Mouse (Mus musculus) adrenal gland, adult 18-20 months (tissue): ENCODE results near the gene Akap6. TPM values are rescaled to one million over a fixed set of nuclear protein-coding genes. Genes with fewer than 3 reads are reported as not detected.

ENCODE experiments used
- DNase-seq, 2 experiments: peaks; one replicate each; pipeline ENCODE4 v3.0.0; 2021 to 2022; ENCODE audit warnings: low spot score in 2 of 2
- total RNA-seq, 2 experiments: library from RNA; stranded (reverse); gene quantifications; 1 replicate in 1 of 2; 2 replicates in 1 of 2; pipeline ENCODE4 v1.2.3; 2021

The Akap6 gene
- total RNA-seq, 2 experiments from 2014 or later: 2.2 to 2.5 TPM

- no peak for DNase-seq
Observed at GRCm38 (mm10) chr12:53124131-53124530, 424.9 kb downstream of the Akap6 start.

GRCm38 (mm10) chr12:53124696-53125095, 425.5 kb downstream of the Akap6 start:
- no peak for DNase-seq

- no peak for DNase-seq
Observed at GRCm38 (mm10) chr12:53125286-53125685, 426.1 kb downstream of the Akap6 start.

GRCm38 (mm10) chr12:53134196-53134595, 435.0 kb downstream of the Akap6 start:
- DNase-seq: no peak

- DNase-seq: no peak
Observed at GRCm38 (mm10) chr12:53137331-53137730, 438.1 kb downstream of the Akap6 start.

- DNase-seq: no peak
Observed at GRCm38 (mm10) chr12:53144122-53144695, 445.0 kb downstream of the Akap6 start.

- no peak for DNase-seq
Observed at GRCm38 (mm10) chr12:53144760-53145159, 445.6 kb downstream of the Akap6 start.

- no peak for DNase-seq
Observed at GRCm38 (mm10) chr12:53145516-53145915, 446.3 kb downstream of the Akap6 start.

GRCm38 (mm10) chr12:53146460-53147050, 447.4 kb downstream of the Akap6 start:
- no peak for DNase-seq

GRCm38 (mm10) chr12:53147696-53148095, 448.5 kb downstream of the Akap6 start:
- DNase-seq: no peak

GRCm38 (mm10) chr12:53168189-53169003, 469.2 kb downstream of the Akap6 start:
- no peak for DNase-seq

GRCm38 (mm10) chr12:53191435-53191834, 492.3 kb downstream of the Akap6 start:
- no peak for DNase-seq

GRCm38 (mm10) chr12:53193664-53194063, 494.5 kb downstream of the Akap6 start:
- DNase-seq: no peak

Other genes with a start within 250 kb of the Akap6 start
- gene Arhgap5, start 195.4 kb upstream of the Akap6 start, total RNA-seq: 10 to 100 TPM; 74.0 to 96.2 TPM